Mouse (Mus musculus): ENCODE data around the gene Epb41. TPM values are rescaled to one million over a fixed set of nuclear protein-coding genes. Genes with fewer than 3 reads are reported as not detected.
A peak's percentile ranks its signal among the peaks of the same experiment; 100 is the strongest.

Epb41 gene
- polyA plus RNA-seq, 1 experiment from 2014 or later = 139 TPM

- no peak overlapping the region for H3K4me3 ChIP-seq (ENCODE audit: low read depth, low read length)
- no peak overlapping the region for H3K4me2 ChIP-seq (ENCODE audit: low read depth, low read length)
- H3K4me1 ChIP-seq (ENCODE audit: control insufficient read depth, insufficient read depth, low read length) = no peaks in the 10 kb centered on the region
- no peak overlapping the region for H3K9ac ChIP-seq (replicated peaks; ENCODE audit: low read length)
- H3K36me3 ChIP-seq (replicated peaks; ENCODE audit: control insufficient read depth, insufficient read depth, low read depth, low read length) = peaks cover 3% of the 10 kb centered on the region; the same call in 1 of the 2 replicates
- DNase-seq (ENCODE audit: low spot score) = no peak
- no peak overlapping the region for H3K27ac ChIP-seq (replicated peaks; ENCODE audit: low read depth, low read length)
- H3K27me3 ChIP-seq (ENCODE audit: control insufficient read depth, insufficient read depth, low read length) = no peaks in the 10 kb centered on the region
- WGBS = 85% methylated on average over 2 of the region's 2 CpGs
- no peaks in the 10 kb centered on the region for H3K9me3 ChIP-seq (replicated peaks; ENCODE audit: control insufficient read depth, low read length)
- ATAC-seq (replicated peaks; ENCODE audit: insufficient number of reproducible peaks, low FRiP score, low TSS enrichment, low read depth) = no peak
Measured at GRCm38 (mm10) chr4:131939459-131939858, 135.7 kb downstream of the Epb41 start.

DNA sequence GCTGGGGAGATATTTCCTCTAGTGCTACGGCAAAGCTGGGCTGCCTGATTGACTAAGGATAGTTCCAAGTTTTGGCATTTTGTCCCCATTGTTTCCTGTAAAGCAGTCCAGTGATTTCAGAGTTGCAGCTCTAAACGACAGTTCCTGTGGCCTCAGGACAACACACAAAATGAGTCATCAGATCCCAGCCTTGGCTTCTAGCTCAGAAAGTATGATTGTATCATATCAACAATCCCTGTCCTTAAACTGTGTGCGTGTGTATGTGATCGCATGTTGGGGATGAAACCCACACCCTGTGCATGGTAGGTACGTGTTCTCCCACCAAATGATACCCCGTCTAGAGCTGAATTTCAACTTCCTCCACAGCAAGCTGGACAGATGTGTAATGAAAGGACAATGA lies 146.0 kb downstream of the Epb41 start:
- H3K4me1 ChIP-seq (ENCODE audit: control insufficient read depth, insufficient read depth, low read length) = peaks cover 4% of the 10 kb centered on the region; the same call in 1 of the 2 replicates
- no peak overlapping the region for H3K27ac ChIP-seq (replicated peaks; ENCODE audit: low read depth, low read length)
- no peak overlapping the region for H3K9ac ChIP-seq (replicated peaks; ENCODE audit: low read length)
- H3K4me2 ChIP-seq (ENCODE audit: low read depth, low read length) = no peak overlapping the region
- ATAC-seq (replicated peaks; ENCODE audit: insufficient number of reproducible peaks, low FRiP score, low TSS enrichment, low read depth) (no peak), DNase-seq (ENCODE audit: low spot score) (no peak)
- no peaks in the 10 kb centered on the region for H3K27me3 ChIP-seq (ENCODE audit: control insufficient read depth, insufficient read depth, low read length)
- 88% methylated on average over 6 of the region's 6 CpGs for WGBS
- H3K4me3 ChIP-seq (ENCODE audit: low read depth, low read length) = no peak overlapping the region
- peaks cover 14% of the 10 kb centered on the region for H3K36me3 ChIP-seq (replicated peaks; ENCODE audit: control insufficient read depth, insufficient read depth, low read depth, low read length)
- no peaks in the 10 kb centered on the region for H3K9me3 ChIP-seq (replicated peaks; ENCODE audit: control insufficient read depth, low read length)

GRCm38 (mm10) chr4:131924096-131924810 lies 150.9 kb downstream of the Epb41 start:
- H3K27me3 ChIP-seq (ENCODE audit: control insufficient read depth, insufficient read depth, low read length) = peaks cover 14% of the 10 kb centered on the region
- no peak overlapping the region for H3K4me2 ChIP-seq (ENCODE audit: low read depth, low read length)
- 68% methylated on average over 6 of the region's 6 CpGs for WGBS
- ATAC-seq (replicated peaks; ENCODE audit: insufficient number of reproducible peaks, low FRiP score, low TSS enrichment, low read depth) (no peak), DNase-seq (ENCODE audit: low spot score) (no peak)
- H3K36me3 ChIP-seq (replicated peaks; ENCODE audit: control insufficient read depth, insufficient read depth, low read depth, low read length) = peaks cover 6% of the 10 kb centered on the region
- H3K27ac ChIP-seq (replicated peaks; ENCODE audit: low read depth, low read length) = no peak overlapping the region
- H3K4me1 ChIP-seq (ENCODE audit: control insufficient read depth, insufficient read depth, low read length) = peaks cover 19% of the 10 kb centered on the region
- no peaks in the 10 kb centered on the region for H3K9me3 ChIP-seq (replicated peaks; ENCODE audit: control insufficient read depth, low read length)
- H3K9ac ChIP-seq (replicated peaks; ENCODE audit: low read length) = no peak overlapping the region
- H3K4me3 ChIP-seq (ENCODE audit: low read depth, low read length) = no peak overlapping the region

DNA sequence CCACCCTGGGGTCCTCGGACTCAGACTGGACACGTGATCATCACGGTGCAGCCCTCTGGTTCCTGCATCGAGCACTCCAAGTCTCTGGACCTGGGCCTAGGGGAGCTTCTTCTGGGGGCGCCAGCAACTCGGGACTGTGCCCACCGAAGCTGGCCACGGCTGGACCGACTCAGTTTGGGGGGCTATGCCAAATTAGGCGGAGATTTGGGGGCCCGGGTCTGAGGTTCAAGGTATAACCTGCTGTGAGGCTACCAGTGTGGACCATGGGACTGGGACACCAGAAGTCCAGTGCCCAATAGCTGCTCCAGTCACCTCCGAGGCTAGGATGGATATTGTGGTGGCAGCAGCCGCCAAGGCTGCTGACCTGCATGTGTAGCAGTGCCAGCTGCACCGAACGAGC lies 152.7 kb downstream of the Epb41 start:
- H3K4me1 ChIP-seq (ENCODE audit: control insufficient read depth, insufficient read depth, low read length) = peaks cover 31% of the 10 kb centered on the region
- peak overlapping the region; percentile 66 for H3K4me3 ChIP-seq (ENCODE audit: low read depth, low read length)
- 56% methylated on average over 15 of the region's 15 CpGs for WGBS
- ATAC-seq (replicated peaks; ENCODE audit: insufficient number of reproducible peaks, low FRiP score, low TSS enrichment, low read depth) (no peak), DNase-seq (ENCODE audit: low spot score) (no peak)
- H3K9me3 ChIP-seq (replicated peaks; ENCODE audit: control insufficient read depth, low read length) = no peaks in the 10 kb centered on the region
- peak overlapping the region; percentile 75; the same call in 1 of the 2 replicates for H3K9ac ChIP-seq (replicated peaks; ENCODE audit: low read length)
- H3K4me2 ChIP-seq (ENCODE audit: low read depth, low read length) = peak overlapping the region; percentile 90
- H3K27me3 ChIP-seq (ENCODE audit: control insufficient read depth, insufficient read depth, low read length) = peaks cover 14% of the 10 kb centered on the region
- H3K36me3 ChIP-seq (replicated peaks; ENCODE audit: control insufficient read depth, insufficient read depth, low read depth, low read length) = peaks cover 2% of the 10 kb centered on the region
- H3K27ac ChIP-seq (replicated peaks; ENCODE audit: low read depth, low read length) = 0 out of 2 replicates have a peak overlapping the region, but pooled peaks have one; percentile 94

GRCm38 (mm10) chr4:131921461-131922346 lies 153.4 kb downstream of the Epb41 start, which contains the start of gene Tmem200b:
Gene Tmem200b, plus strand, starts transcription at chr4:131921771.
- peaks cover 31% of the 10 kb centered on the region for H3K4me1 ChIP-seq (ENCODE audit: control insufficient read depth, insufficient read depth, low read length)
- peak within 1 kb of the TSS; percentile 94 for H3K27ac ChIP-seq (replicated peaks; ENCODE audit: low read depth, low read length)
- ATAC-seq (replicated peaks; ENCODE audit: insufficient number of reproducible peaks, low FRiP score, low TSS enrichment, low read depth) (no peak), DNase-seq (ENCODE audit: low spot score) (peak; percentile 35)
- H3K4me3 ChIP-seq (ENCODE audit: low read depth, low read length) = peak within 1 kb of the TSS; percentile 66
- H3K27me3 ChIP-seq (ENCODE audit: control insufficient read depth, insufficient read depth, low read length) = peaks cover 18% of the 10 kb centered on the region
- WGBS = 1% methylated on average over 90 of the region's 130 CpGs
- peak within 1 kb of the TSS; percentile 90 for H3K4me2 ChIP-seq (ENCODE audit: low read depth, low read length)
- H3K36me3 ChIP-seq (replicated peaks; ENCODE audit: control insufficient read depth, insufficient read depth, low read depth, low read length) = peaks cover 2% of the 10 kb centered on the region
- H3K9me3 ChIP-seq (replicated peaks; ENCODE audit: control insufficient read depth, low read length) = no peaks in the 10 kb centered on the region
- H3K9ac ChIP-seq (replicated peaks; ENCODE audit: low read length) = peak within 1 kb of the TSS; percentile 75

DNA sequence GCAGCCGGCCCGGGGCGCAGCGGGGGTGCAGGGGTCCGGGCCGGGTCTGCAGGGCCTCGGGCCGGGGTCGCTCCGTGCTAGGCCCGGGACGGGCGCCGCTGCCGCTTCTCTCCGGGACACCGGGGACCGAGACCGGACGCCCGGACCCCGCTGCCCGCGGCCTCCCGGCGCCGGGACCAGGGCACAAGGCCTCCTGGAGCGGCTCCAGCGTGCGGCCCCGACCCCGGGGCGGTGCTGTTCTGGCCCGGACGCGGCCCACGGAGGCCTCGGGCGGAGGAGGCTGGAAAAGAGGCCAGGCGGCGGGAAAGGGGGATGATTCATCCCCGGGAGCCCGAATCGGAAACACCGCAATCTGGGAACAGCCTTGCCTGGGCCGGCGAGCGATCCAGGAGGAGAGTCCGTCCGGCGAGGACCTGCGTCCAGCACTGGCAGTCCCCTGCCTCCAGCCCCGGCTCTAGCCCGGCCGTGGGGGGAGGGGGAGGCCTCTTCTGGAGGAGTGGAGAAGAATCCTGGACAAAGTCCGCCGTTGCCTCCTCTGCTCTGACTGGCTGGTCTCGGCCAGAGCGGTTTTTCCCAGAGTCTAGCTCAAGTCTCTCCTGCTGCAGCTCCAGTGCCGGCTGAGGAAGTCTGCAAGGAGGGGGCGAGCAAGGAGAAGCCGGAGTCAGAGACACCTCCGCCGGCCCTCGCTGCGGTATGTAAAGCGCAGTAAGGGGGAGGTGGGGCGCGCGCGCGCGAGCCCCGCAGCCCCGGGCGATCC lies 154.3 kb downstream of the Epb41 start:
- Histone ChIP-seq H3K36me3 (replicated peaks; ENCODE audit: control insufficient read depth, insufficient read depth, low read depth, low read length) (no peaks in the 10 kb centered on the region; the same call in 1 of the 2 replicates), H3K4me2 (ENCODE audit: low read depth, low read length) (peak overlapping the region; percentile 90), H3K9ac (replicated peaks; ENCODE audit: low read length) (peak overlapping the region; percentile 75), H3K4me1 (ENCODE audit: control insufficient read depth, insufficient read depth, low read length) (peaks cover 36% of the 10 kb centered on the region), H3K27ac (replicated peaks; ENCODE audit: low read depth, low read length) (peak overlapping the region; percentile 94), H3K4me3 (ENCODE audit: low read depth, low read length) (peak overlapping the region; percentile 66), H3K27me3 (ENCODE audit: control insufficient read depth, insufficient read depth, low read length) (peaks cover 25% of the 10 kb centered on the region), H3K9me3 (replicated peaks; ENCODE audit: control insufficient read depth, low read length) (no peaks in the 10 kb centered on the region)
- under 1% methylated on average over 55 of the region's 76 CpGs for WGBS
- ATAC-seq (replicated peaks; ENCODE audit: insufficient number of reproducible peaks, low FRiP score, low TSS enrichment, low read depth) = 0 out of 2 replicates have a peak, but pooled peaks have one; percentile 1
- DNase-seq (ENCODE audit: low spot score) = peak; percentile 76

DNA sequence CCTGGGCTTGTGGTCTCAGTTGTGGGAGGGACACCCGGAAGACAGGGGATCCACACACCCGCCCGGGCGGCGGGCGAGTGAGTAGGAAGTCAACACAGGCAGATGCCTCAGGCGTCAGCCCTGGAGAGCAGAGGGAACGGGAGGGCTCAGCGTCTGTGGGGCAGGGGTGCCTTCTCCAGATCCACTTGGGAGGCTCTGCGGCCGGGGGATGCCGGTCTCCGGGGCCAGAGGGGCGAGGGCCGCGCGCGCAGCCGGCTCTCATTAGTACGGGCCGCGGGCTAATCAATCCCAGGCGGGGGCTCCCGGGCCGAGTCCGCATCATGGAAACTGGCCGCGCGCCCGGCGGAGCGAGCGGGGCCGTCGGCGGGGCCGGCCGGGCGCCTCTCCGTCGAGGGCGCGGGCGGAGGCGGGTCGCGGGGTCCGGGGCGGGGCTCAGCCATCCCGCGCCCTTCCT lies 155.0 kb downstream of the Epb41 start:
- Histone ChIP-seq H3K27ac (replicated peaks; ENCODE audit: low read depth, low read length) (peak overlapping the region; percentile 94), H3K4me2 (ENCODE audit: low read depth, low read length) (peak overlapping the region; percentile 90), H3K9ac (replicated peaks; ENCODE audit: low read length) (peak overlapping the region; percentile 75), H3K4me3 (ENCODE audit: low read depth, low read length) (peak overlapping the region; percentile 66), H3K9me3 (replicated peaks; ENCODE audit: control insufficient read depth, low read length) (no peaks in the 10 kb centered on the region), H3K27me3 (ENCODE audit: control insufficient read depth, insufficient read depth, low read length) (peaks cover 28% of the 10 kb centered on the region), H3K36me3 (replicated peaks; ENCODE audit: control insufficient read depth, insufficient read depth, low read depth, low read length) (no peaks in the 10 kb centered on the region; the same call in 1 of the 2 replicates), H3K4me1 (ENCODE audit: control insufficient read depth, insufficient read depth, low read length) (peaks cover 41% of the 10 kb centered on the region)
- WGBS = under 1% methylated on average over 44 of the region's 51 CpGs
- peak; percentile 81 for DNase-seq (ENCODE audit: low spot score)
- ATAC-seq (replicated peaks; ENCODE audit: insufficient number of reproducible peaks, low FRiP score, low TSS enrichment, low read depth) = no peak
